Mouse (Mus musculus): ENCODE results near the gene Gm21964. TPM values are rescaled to one million over a fixed set of nuclear protein-coding genes. Genes with fewer than 3 reads are reported as not detected.

The Gm21964 gene
- total RNA-seq (2023): not detected

GRCm38 (mm10) chr8:110100907-110101306 is at the start of gene Gm21964:
Gene Gm21964, plus strand, starts transcription at chr8:110101207.

GRCm38 (mm10) chr8:110079282-110080221 is 21.5 kb upstream of the Gm21964 start, which contains the start of gene Zfp612:
Gene Zfp612, plus strand, starts transcription at chr8:110079746.

GRCm38 (mm10) chr8:110102653-110103052 is 1.6 kb downstream of the Gm21964 start, which contains the start of gene Gm17720:
Gene Gm17720, minus strand, starts transcription at chr8:110102753.

Other genes starting within 250 kb of the Gm21964 start
- 10 to 100 TPM; 21.1 to 21.6 TPM for gene Phlpp2, start 232.7 kb upstream of the Gm21964 start, total RNA-seq (2023)
- gene Marveld3, start 139.0 kb upstream of the Gm21964 start, total RNA-seq (2023): not detected
- not detected for gene Tat, start 110.8 kb upstream of the Gm21964 start, total RNA-seq (2023)
- not detected for gene Chst4, start 61.5 kb upstream of the Gm21964 start, total RNA-seq (2023)
- 1 to 10 TPM; 4.1 to 4.8 TPM for gene Zfp612, start 21.5 kb upstream of the Gm21964 start, total RNA-seq (2023)
- gene Gm17720, start 1.5 kb downstream of the Gm21964 start, total RNA-seq (2023): not detected
- gene Calb2, start 67.0 kb downstream of the Gm21964 start, total RNA-seq (2023): not detected
- 10 to 100 TPM; 12.2 to 13.4 TPM for gene Cmtr2, start 114.5 kb downstream of the Gm21964 start, total RNA-seq (2023)
- not detected for gene Hydin, start 165.8 kb downstream of the Gm21964 start, total RNA-seq (2023)

Measured in B cell, adult 67 days (primary cell).